Mouse (Mus musculus) bone marrow, adult 2 months (tissue): ENCODE results near the gene Kbtbd4. TPM values are rescaled to one million over a fixed set of nuclear protein-coding genes. Genes with fewer than 3 reads are reported as not detected.

Experiments
- H3K27ac ChIP-seq: fragments of 200-500 bp; 2 replicates; pipeline ENCODE4 v1.5.1; 2012; ENCODE audit warnings: low read depth, mild to moderate bottlenecking, control low read depth, inconsistent platforms, low read length; ENCODE audit not compliant: control insufficient read depth, poor library complexity, insufficient read depth
- H3K4me1 ChIP-seq: fragments of 200-500 bp; 2 replicates; pipeline ENCODE4 v1.6.1; 2011; ENCODE audit warnings: low read length; ENCODE audit not compliant: control insufficient read depth, insufficient read depth
- H3K4me3 ChIP-seq: fragments of 200-500 bp; replicated peaks from 2 replicates; pipeline ENCODE3; 2011; ENCODE audit warnings: mild to moderate bottlenecking, low read depth, low read length, control low read depth; ENCODE audit not compliant: control insufficient read depth
- CTCF ChIP-seq: fragments of 200-500 bp; IDR thresholded peaks from 2 replicates; pipeline ENCODE4 v1.5.1; 2011; ENCODE audit warnings: low read length, control low read depth; ENCODE audit not compliant: control insufficient read depth, insufficient read depth
- POLR2A ChIP-seq: fragments of 200-500 bp; IDR thresholded peaks from 2 replicates; pipeline ENCODE4 v1.6.1; 2011; ENCODE audit warnings: low read depth, mild to moderate bottlenecking, control low read depth, low read length, borderline replicate concordance; ENCODE audit not compliant: control insufficient read depth
- WGBS: fragments of 180-500 bp; shearing (Covaris S2); methylation state at CpG from one replicate; pipeline ENCODE4 v1.1.7; 2018; 5-methylcytosine and 5-hydroxymethylcytosine counted together
- polyA plus RNA-seq: library from polyadenylated mRNA; stranded (reverse); fragments of >200 nt; gene quantifications from 2 replicates; pipeline ENCODE4 v1.2.4, GENCODE M21; 2011; ENCODE audit warnings: low replicate concordance; ENCODE audit not compliant: missing spikeins, insufficient read depth, insufficient read length

Gene Kbtbd4
- polyA plus RNA-seq, 1 experiment = 8.2 TPM

- H3K27ac ChIP-seq = no peak overlapping the region
- TF ChIP-seq POLR2A (no peak), CTCF (no peak)
- 65% methylated on average over 5 of the region's 5 CpGs for WGBS
- H3K4me1 ChIP-seq = no peaks in the 10 kb centered on the region; the same call in 1 of the 2 replicates
- H3K4me3 ChIP-seq = no peak overlapping the region
These were observed 26.8 kb upstream of the Kbtbd4 start for GRCm38 (mm10) chr2:90877584-90878259.

- no peak overlapping the region for H3K27ac ChIP-seq
- TF ChIP-seq POLR2A (no peak), CTCF (no peak)
- no peak overlapping the region for H3K4me3 ChIP-seq
- no peaks in the 10 kb centered on the region; the same call in 1 of the 2 replicates for H3K4me1 ChIP-seq
These were observed 25.1 kb upstream of the Kbtbd4 start for GRCm38 (mm10) chr2:90879419-90879818.

GRCm38 (mm10) chr2:90880144-90880785, 24.3 kb upstream of the Kbtbd4 start:
- Histone ChIP-seq H3K4me1 (no peaks in the 10 kb centered on the region; the same call in 1 of the 2 replicates), H3K4me3 (no peak overlapping the region), H3K27ac (no peak overlapping the region)
- TF ChIP-seq CTCF = no peak
- TF ChIP-seq POLR2A = no peak
- 62% methylated on average over 6 of the region's 6 CpGs for WGBS

- H3K4me3 ChIP-seq = no peak overlapping the region
- no peaks in the 10 kb centered on the region; the same call in 1 of the 2 replicates for H3K4me1 ChIP-seq
- H3K27ac ChIP-seq = no peak overlapping the region
- TF ChIP-seq CTCF = no peak
- TF ChIP-seq POLR2A = no peak
- 79% methylated on average over 2 of the region's 2 CpGs for WGBS
These were observed 22.7 kb upstream of the Kbtbd4 start for GRCm38 (mm10) chr2:90881824-90882223.

- no peak within 1 kb of the TSS for H3K4me3 ChIP-seq
- TF ChIP-seq CTCF (no peak), POLR2A (no peak)
- WGBS = 4% methylated on average over 45 of the region's 45 CpGs
These were observed 19.1 kb upstream of the Kbtbd4 start, which contains the start of gene C1qtnf4 for GRCm38 (mm10) chr2:90885218-90886041. Gene C1qtnf4 (plus strand): TSS chr2:90885860.

GRCm38 (mm10) chr2:90886436-90886835, 18.1 kb upstream of the Kbtbd4 start:
- Histone ChIP-seq H3K27ac (no peak overlapping the region), H3K4me1 (no peaks in the 10 kb centered on the region), H3K4me3 (no peak overlapping the region)
- TF ChIP-seq CTCF (no peak), POLR2A (no peak)
- 51% methylated on average over 6 of the region's 6 CpGs for WGBS

More at GRCm38 (mm10) chr2:90885218-90886041, 19.1 kb upstream of the Kbtbd4 start, which contains the start of gene C1qtnf4:
- Histone ChIP-seq H3K27ac (no peak within 1 kb of the TSS), H3K4me1 (no peaks in the 10 kb centered on the region)

GRCm38 (mm10) chr2:90887627-90888026, 16.9 kb upstream of the Kbtbd4 start:
- TF ChIP-seq CTCF (no peak), POLR2A (no peak)
- 64% methylated on average over 5 of the region's 5 CpGs for WGBS
- H3K4me3 ChIP-seq = no peak overlapping the region
- H3K4me1 ChIP-seq = no peaks in the 10 kb centered on the region
- H3K27ac ChIP-seq = no peak overlapping the region
